Mouse (Mus musculus) liver, adult 2 months (tissue): ENCODE measurements around the gene Chn2. TPM values are rescaled to one million over a fixed set of nuclear protein-coding genes. Genes with fewer than 3 reads are reported as not detected.
A peak's percentile ranks its signal among the peaks of the same experiment; 100 is the strongest.

Source experiments
- DNase-seq: peaks from one replicate; pipeline ENCODE4 v3.0.0-alpha.2; 2011; ENCODE audit warnings: low read depth, low spot score; ENCODE audit errors: extremely low read depth
- H3K27ac ChIP-seq: fragments of 200-500 bp; replicated peaks from 2 replicates; pipeline ENCODE4 v1.5.1; 2012; ENCODE audit warnings: low read depth, mild to moderate bottlenecking, control low read depth, inconsistent platforms, low read length; ENCODE audit not compliant: insufficient read depth
- H3K27me3 ChIP-seq: fragments of 200-500 bp; 2 replicates; pipeline ENCODE4 v1.6.1; 2012; ENCODE audit warnings: mild to moderate bottlenecking, moderate library complexity, low read length, inconsistent platforms; ENCODE audit not compliant: control insufficient read depth, insufficient read depth
- H3K36me3 ChIP-seq: fragments of 200-500 bp; 2 replicates; pipeline ENCODE4 v1.6.1; 2012; ENCODE audit warnings: low read length, inconsistent platforms; ENCODE audit not compliant: control insufficient read depth, insufficient read depth
- H3K4me1 ChIP-seq: fragments of 200-500 bp; 2 replicates; pipeline ENCODE4 v1.6.1; 2011; ENCODE audit warnings: low read length; ENCODE audit not compliant: control insufficient read depth, insufficient read depth
- H3K4me3 ChIP-seq: fragments of 200-500 bp; 2 replicates; pipeline ENCODE4 v1.5.1; 2011; ENCODE audit warnings: low read depth, mild to moderate bottlenecking, control low read depth, low read length, moderate library complexity; ENCODE audit not compliant: insufficient read depth
- H3K79me2 ChIP-seq: fragments of 200-500 bp; 2 replicates; pipeline ENCODE4 v1.6.1; 2012; ENCODE audit warnings: inconsistent platforms, mild to moderate bottlenecking, low read length, moderate library complexity; ENCODE audit not compliant: control insufficient read depth, insufficient read depth
- H3K9ac ChIP-seq: fragments of 200-500 bp; 2 replicates; pipeline ENCODE4 v1.6.1; 2012; ENCODE audit warnings: low read depth, mild to moderate bottlenecking, control low read depth, inconsistent platforms, low read length
- CTCF ChIP-seq: fragments of 200-500 bp; IDR thresholded peaks from 2 replicates; pipeline ENCODE4 v1.5.1; 2011; ENCODE audit warnings: low read depth, low read length, control low read depth
- POLR2A ChIP-seq: fragments of 200-500 bp; IDR thresholded peaks from 2 replicates; pipeline ENCODE4 v1.6.1; 2011; ENCODE audit warnings: low read length, control low read depth; ENCODE audit not compliant: insufficient read depth; ENCODE audit errors: extremely low read depth
- WGBS: fragments of 180-500 bp; shearing (Covaris S2); methylation state at CpG from one replicate; pipeline ENCODE4 v1.1.7; 2018; 5-methylcytosine and 5-hydroxymethylcytosine counted together
- polyA plus RNA-seq: library from polyadenylated mRNA; depleted of rRNA; stranded (reverse); fragments of >200 nt; gene quantifications from 2 replicates; pipeline ENCODE4 v1.2.3, GENCODE M21; 2012
- total RNA-seq: library from RNA; depleted of rRNA; stranded (reverse); fragments of >200 nt; gene quantifications from 2 replicates; pipeline ENCODE4 v1.2.3, GENCODE M21; 2014

Gene Chn2
- total and polyA plus RNA-seq, 2 experiments, result 37.3 to 46.2 TPM

DNA sequence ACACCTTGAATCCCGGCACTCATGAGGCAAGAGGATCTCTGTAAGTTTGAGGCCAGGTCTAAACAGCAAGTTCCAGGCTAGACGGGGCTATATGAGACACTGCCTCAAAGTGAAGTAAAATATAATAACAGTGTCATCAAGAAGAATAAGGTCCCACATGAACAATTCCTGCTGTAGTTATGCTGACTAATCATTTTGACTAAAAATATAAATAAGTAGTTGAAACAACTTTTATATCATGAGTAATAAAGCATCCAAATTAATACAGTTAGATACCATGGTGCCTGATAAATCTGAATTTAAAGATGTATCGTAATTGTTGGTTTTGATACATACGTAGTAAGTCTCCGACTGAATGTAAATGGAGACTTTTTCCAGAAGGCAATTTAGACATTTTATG lies 15.5 kb upstream of the Chn2 start:
- no peaks in the 10 kb centered on the region for H3K27me3 ChIP-seq
- WGBS, result 96% methylated on average over 5 of the region's 5 CpGs
- no peak for TF ChIP-seq POLR2A
- no peak for TF ChIP-seq CTCF
- no peak overlapping the region for H3K4me3 ChIP-seq
- no peaks in the 10 kb centered on the region for H3K36me3 ChIP-seq
- no peak for DNase-seq
- peaks cover 1% of the 10 kb centered on the region; the same call in 1 of the 2 replicates for H3K4me1 ChIP-seq
- H3K9ac ChIP-seq, result no peak overlapping the region
- no peak overlapping the region for H3K27ac ChIP-seq
- H3K79me2 ChIP-seq, result no peaks in the 10 kb centered on the region

DNA sequence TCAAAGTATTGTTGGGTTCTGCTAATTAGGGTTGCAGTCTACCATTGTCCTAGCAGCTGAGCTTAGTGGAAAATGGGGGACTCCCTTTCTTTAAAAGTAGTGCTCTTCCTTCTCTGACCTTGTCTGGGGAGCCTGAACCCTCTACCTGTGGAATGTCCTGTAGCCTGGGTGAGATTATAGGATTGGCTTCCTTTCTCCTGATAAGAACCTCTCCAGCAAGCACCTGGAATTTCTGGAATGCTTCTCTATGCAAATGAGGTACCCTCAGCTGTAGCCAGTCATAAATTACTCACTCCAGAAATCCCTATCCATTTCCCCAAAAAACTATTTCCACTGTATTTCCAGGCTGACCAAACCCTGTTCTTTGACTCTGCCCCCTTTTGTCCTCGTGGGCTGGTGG lies 10.6 kb upstream of the Chn2 start:
- TF ChIP-seq POLR2A, result no peak
- no peak for TF ChIP-seq CTCF
- WGBS, result 72% methylated on average over 1 of the region's 1 CpGs
- Histone ChIP-seq H3K4me3 (no peak overlapping the region), H3K79me2 (no peaks in the 10 kb centered on the region), H3K27ac (no peak overlapping the region), H3K9ac (no peak overlapping the region), H3K36me3 (no peaks in the 10 kb centered on the region), H3K27me3 (no peaks in the 10 kb centered on the region), H3K4me1 (peaks cover 1% of the 10 kb centered on the region)
- DNase-seq, result no peak

DNA sequence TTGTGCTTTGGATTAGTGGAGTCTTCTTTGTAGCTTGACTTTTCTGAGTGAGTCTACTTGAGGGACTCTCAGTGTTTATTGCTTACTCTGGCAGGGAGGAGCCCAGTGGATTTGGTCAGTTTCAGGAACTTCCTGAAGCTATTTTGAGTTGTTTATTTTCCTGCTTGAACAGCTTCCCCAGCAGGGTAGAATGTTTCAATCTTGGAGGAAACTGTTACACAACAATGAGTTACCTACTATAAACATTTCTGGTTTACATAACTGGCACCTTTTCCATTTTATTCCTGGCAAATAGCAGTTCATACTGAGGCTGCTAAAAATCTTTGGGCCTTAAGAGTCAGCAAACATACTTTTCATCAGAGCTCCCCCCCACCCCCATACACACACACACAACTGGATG lies 9.0 kb upstream of the Chn2 start:
- peaks cover 7% of the 10 kb centered on the region for H3K4me1 ChIP-seq
- H3K4me3 ChIP-seq, result no peak overlapping the region
- TF ChIP-seq POLR2A (no peak), CTCF (no peak)
- no peak overlapping the region for H3K27ac ChIP-seq
- no peaks in the 10 kb centered on the region for H3K27me3 ChIP-seq
- no peak for DNase-seq
- H3K79me2 ChIP-seq, result no peaks in the 10 kb centered on the region
- no peak overlapping the region for H3K9ac ChIP-seq
- no peaks in the 10 kb centered on the region for H3K36me3 ChIP-seq

- no peak for DNase-seq
- TF ChIP-seq CTCF, result no peak
- no peak overlapping the region for H3K27ac ChIP-seq
- no peaks in the 10 kb centered on the region for H3K36me3 ChIP-seq
- 93% methylated on average over 3 of the region's 3 CpGs for WGBS
- no peaks in the 10 kb centered on the region for H3K79me2 ChIP-seq
- no peak overlapping the region for H3K4me3 ChIP-seq
- H3K4me1 ChIP-seq, result peaks cover 9% of the 10 kb centered on the region
- no peak overlapping the region for H3K9ac ChIP-seq
- no peaks in the 10 kb centered on the region for H3K27me3 ChIP-seq
Measured at GRCm38 (mm10) chr6:54030776-54031175, 8.6 kb upstream of the Chn2 start.

- peak; percentile 94 for TF ChIP-seq CTCF
- no peak for TF ChIP-seq POLR2A
- no peaks in the 10 kb centered on the region for H3K36me3 ChIP-seq
- no peaks in the 10 kb centered on the region for H3K27me3 ChIP-seq
- H3K27ac ChIP-seq, result no peak overlapping the region
- H3K4me3 ChIP-seq, result no peak overlapping the region
- H3K4me1 ChIP-seq, result peaks cover 11% of the 10 kb centered on the region; the same call in 1 of the 2 replicates
- no peaks in the 10 kb centered on the region for H3K79me2 ChIP-seq
- 5% methylated on average over 9 of the region's 9 CpGs for WGBS
- no peak overlapping the region for H3K9ac ChIP-seq
- peak; percentile 67 for DNase-seq
Measured at GRCm38 (mm10) chr6:54034471-54034870, 4.9 kb upstream of the Chn2 start.

DNA sequence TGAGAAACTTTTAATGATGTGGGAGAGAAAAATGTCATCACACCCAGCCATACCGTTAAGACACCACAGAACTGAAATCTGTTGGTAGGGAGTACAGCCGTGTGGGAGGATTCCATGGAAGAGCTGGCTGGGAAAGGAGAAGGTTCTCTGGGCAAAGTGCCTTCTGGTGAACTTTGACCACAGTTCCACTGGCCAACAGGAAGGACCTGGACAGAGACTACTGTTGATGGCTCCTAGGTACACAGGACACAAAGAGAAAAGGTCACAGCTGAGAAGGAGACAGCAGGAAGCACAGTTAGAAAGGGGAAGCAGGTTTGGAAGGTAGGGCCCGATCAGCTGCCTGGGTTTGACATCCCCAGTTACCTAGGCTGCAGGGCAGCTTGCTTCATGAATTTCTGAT lies 3.8 kb upstream of the Chn2 start:
- no peaks in the 10 kb centered on the region; the same call in 1 of the 2 replicates for H3K79me2 ChIP-seq
- DNase-seq, result peak; percentile 96
- no peak for TF ChIP-seq POLR2A
- TF ChIP-seq CTCF, result no peak
- H3K36me3 ChIP-seq, result no peaks in the 10 kb centered on the region
- H3K4me1 ChIP-seq, result peaks cover 13% of the 10 kb centered on the region; the same call in 1 of the 2 replicates
- 15% methylated on average over 3 of the region's 3 CpGs for WGBS
- H3K4me3 ChIP-seq, result no peak overlapping the region
- no peak overlapping the region for H3K9ac ChIP-seq
- no peaks in the 10 kb centered on the region for H3K27me3 ChIP-seq
- H3K27ac ChIP-seq, result peak overlapping the region; percentile 66
